9 mouse cellular contexts compared by ENCODE assay signal in the genomic region with DNA sequence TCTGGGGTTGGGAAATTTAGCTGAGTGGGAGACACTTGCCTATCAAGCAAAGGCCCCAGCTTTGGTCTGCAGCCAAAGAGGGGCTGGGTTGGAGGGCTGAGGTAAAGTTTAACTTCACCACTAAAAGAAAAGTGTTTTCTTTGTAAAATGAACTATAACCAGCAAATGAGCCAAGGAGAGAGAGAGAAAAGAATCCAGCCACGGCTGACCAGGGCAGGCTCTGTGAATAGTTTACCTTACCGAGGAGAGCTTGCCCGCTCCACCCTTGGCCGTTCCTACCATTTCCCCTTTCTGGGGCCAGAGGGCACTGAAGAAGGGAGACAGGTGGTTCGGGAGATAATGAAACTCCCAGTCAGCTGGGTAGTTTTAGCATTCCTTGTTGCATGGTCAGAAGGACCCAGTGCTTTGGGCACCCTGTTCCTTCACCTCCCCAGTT.
DNase-seq lines count a peak whose midpoint lies in the region; ATAC-seq and TF ChIP-seq lines count a peak whose summit lies in the region.
"Had no signal": no experiment of that assay in that cellular context is flagged by ENCODE, and none has a peak within 500 bp of the region (broad histone marks: within the 10 kb centered on the region; RNA-seq: fewer than 3 reads in every experiment).

No protein-coding gene starts in this region.

- H3K4me2 ChIP-seq in embryonic facial prominence, embryonic 14.5 days (ENCODE audit: low read depth, low read length): no peak overlapping the region
- peak overlapping the region; percentile 15; the same call in 1 of the 2 replicates for H3K4me2 ChIP-seq in lung, postnatal 0 days (replicated peaks; ENCODE audit: low read depth, low read length)
- no peak overlapping the region for H3K4me2 ChIP-seq in forebrain, embryonic 11.5 days (ENCODE audit: low read depth, low read length, severe bottlenecking)
- H3K4me2 ChIP-seq: neural tube, embryonic 13.5 days had no signal

- peak; percentile 43 for DNase-seq in A20 (ENCODE audit: low read depth, low spot score)
- no peak for DNase-seq in embryonic facial prominence, embryonic 14.5 days (ENCODE audit: low spot score)
- peak; percentile 84 to 87 for DNase-seq in kidney, adult 8-10 months
- peak; percentile 57 for DNase-seq in lung, postnatal 0 days (ENCODE audit: low spot score)
- no peak for DNase-seq in thymus, postnatal 14 days
- DNase-seq in Muller cell, postnatal 12 days (ENCODE audit: inconsistent ontology term): no peak
- DNase-seq in embryo, embryonic 9.5 days (ENCODE audit: extremely low spot score): no peak
- no peak for DNase-seq in forebrain, embryonic 11.5 days (ENCODE audit: low spot score)

- H3K27me3 ChIP-seq in embryonic facial prominence, embryonic 14.5 days (replicated peaks; ENCODE audit: control insufficient read depth, insufficient read depth, low read length): no peaks in the 10 kb centered on the region
- no peaks in the 10 kb centered on the region for H3K27me3 ChIP-seq in lung, postnatal 0 days (replicated peaks; ENCODE audit: insufficient read depth, low read length)
- no peaks in the 10 kb centered on the region for H3K27me3 ChIP-seq in forebrain, embryonic 11.5 days (ENCODE audit: control insufficient read depth, insufficient read depth, low read length)
- H3K27me3 ChIP-seq: neural tube, embryonic 13.5 days had no signal

- peak overlapping the region; percentile 1; the same call in 1 of the 2 replicates for H3K27ac ChIP-seq in embryonic facial prominence, embryonic 14.5 days (replicated peaks; ENCODE audit: low read depth, low read length)
- peak overlapping the region; percentile 91 for H3K27ac ChIP-seq in lung, postnatal 0 days (ENCODE audit: low read length)
- no peak overlapping the region for H3K27ac ChIP-seq in forebrain, embryonic 11.5 days (ENCODE audit: low read depth, low read length)
- H3K27ac ChIP-seq: neural tube, embryonic 13.5 days had no signal

- ATAC-seq in embryonic facial prominence, embryonic 14.5 days (ENCODE audit: low read depth): no peak
- ATAC-seq in lung, postnatal 0 days: no peak
- ATAC-seq in forebrain, embryonic 11.5 days (replicated peaks; ENCODE audit: low FRiP score): no peak

- no peak for TF ChIP-seq CTCF in lung, postnatal 0 days (IDR thresholded peaks at IDR 0.05)

- no peak overlapping the region for H3K9ac ChIP-seq in embryonic facial prominence, embryonic 14.5 days (ENCODE audit: low read depth, low read length)
- no peak overlapping the region for H3K9ac ChIP-seq in lung, postnatal 0 days (replicated peaks; ENCODE audit: low read depth)
- no peak overlapping the region for H3K9ac ChIP-seq in forebrain, embryonic 11.5 days (ENCODE audit: low read length)
- H3K9ac ChIP-seq: neural tube, embryonic 13.5 days had no signal

- H3K4me3 ChIP-seq in embryonic facial prominence, embryonic 14.5 days (ENCODE audit: low read depth, low read length): no peak overlapping the region
- H3K4me3 ChIP-seq in lung, postnatal 0 days (ENCODE audit: low read depth, low read length): no peak overlapping the region
- no peak overlapping the region for H3K4me3 ChIP-seq in forebrain, embryonic 11.5 days (ENCODE audit: low read depth, low read length)
- H3K4me3 ChIP-seq: neural tube, embryonic 13.5 days had no signal

- WGBS in embryonic facial prominence, embryonic 14.5 days: 46% methylated on average over 5 of the region's 5 CpGs
- WGBS in lung, postnatal 0 days: 28% methylated on average over 5 of the region's 5 CpGs
- WGBS in forebrain, embryonic 11.5 days: 86% methylated on average over 5 of the region's 5 CpGs

- H3K9me3 ChIP-seq in embryonic facial prominence, embryonic 14.5 days (ENCODE audit: control insufficient read depth, low read length): no peaks in the 10 kb centered on the region
- H3K9me3 ChIP-seq in lung, postnatal 0 days (ENCODE audit: low read length): no peaks in the 10 kb centered on the region
- no peaks in the 10 kb centered on the region for H3K9me3 ChIP-seq in forebrain, embryonic 11.5 days (ENCODE audit: control insufficient read depth, low read length)
- H3K9me3 ChIP-seq: neural tube, embryonic 13.5 days had no signal

- H3K36me3 ChIP-seq in embryonic facial prominence, embryonic 14.5 days (ENCODE audit: control insufficient read depth, insufficient read depth, low read length): no peaks in the 10 kb centered on the region
- no peaks in the 10 kb centered on the region for H3K36me3 ChIP-seq in lung, postnatal 0 days (ENCODE audit: insufficient read depth, low read length)
- H3K36me3 ChIP-seq in forebrain, embryonic 11.5 days (ENCODE audit: control insufficient read depth, insufficient read depth, low read length): no peaks in the 10 kb centered on the region
- H3K36me3 ChIP-seq: neural tube, embryonic 13.5 days had no signal

- 0 out of 2 replicates have a peak, but pooled peaks have one; percentile 16 for TF ChIP-seq EP300 in lung, postnatal 0 days (IDR thresholded peaks at IDR 0.05)

- peaks cover 9% of the 10 kb centered on the region for H3K4me1 ChIP-seq in embryonic facial prominence, embryonic 14.5 days (ENCODE audit: control insufficient read depth, insufficient read depth, low read length)
- H3K4me1 ChIP-seq in lung, postnatal 0 days (ENCODE audit: insufficient read depth, low read depth, low read length): peaks cover 47% of the 10 kb centered on the region
- no peaks in the 10 kb centered on the region for H3K4me1 ChIP-seq in forebrain, embryonic 11.5 days (replicated peaks; ENCODE audit: control insufficient read depth, insufficient read depth, low read length)
- H3K4me1 ChIP-seq: neural tube, embryonic 13.5 days had no signal

Comparison
In these comparisons a context has a peak if more than half of its experiments do, and no peak if none do; other contexts are left out.
1. DNase-seq: peak in A20 (single experiment), kidney, adult 8-10 months (2 of 2) and lung, postnatal 0 days (single experiment); none in embryonic facial prominence, embryonic 14.5 days (single experiment), thymus, postnatal 14 days (single experiment), Muller cell, postnatal 12 days (single experiment), embryo, embryonic 9.5 days (single experiment) and forebrain, embryonic 11.5 days (single experiment).